Mouse (Mus musculus): ENCODE results near the gene Clec4a3. TPM values are rescaled to one million over a fixed set of nuclear protein-coding genes. Genes with fewer than 3 reads are reported as not detected.

The Clec4a3 gene
- 2.6 and 3.5 TPM in 2 replicates for polyA plus RNA-seq (2015; fragmentation: Nextera tagmentation; extraction: Ambion mirVana)

DNA sequence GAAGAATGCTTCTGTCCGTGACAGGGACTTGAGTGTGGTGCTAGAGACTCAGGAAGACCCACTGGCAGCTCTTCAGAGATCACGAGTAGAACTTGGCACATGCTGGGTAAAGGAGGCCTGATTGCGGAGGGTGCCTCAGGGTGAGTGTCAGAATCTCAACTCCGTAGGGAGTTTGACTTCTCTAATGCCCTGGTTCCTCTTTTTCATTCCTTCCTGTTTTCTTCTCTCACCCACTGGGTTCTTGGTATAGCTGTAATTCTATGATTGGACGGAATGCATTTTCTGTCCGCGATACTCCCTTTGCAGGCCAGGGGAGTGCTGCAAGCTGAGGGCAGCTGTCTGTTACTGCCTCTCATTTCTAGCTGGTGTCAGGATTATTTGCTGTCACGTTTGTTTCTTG lies at the start of gene Clec4a3:
Gene Clec4a3 (plus strand): TSS at position 115 of the 400 bp plus-strand sequence.
- ATAC-seq (replicated peaks; ENCODE audit: extremely low read depth, insufficient read depth, low FRiP score) = no peak
- 73% methylated on average over 8 of the region's 8 CpGs for WGBS

DNA sequence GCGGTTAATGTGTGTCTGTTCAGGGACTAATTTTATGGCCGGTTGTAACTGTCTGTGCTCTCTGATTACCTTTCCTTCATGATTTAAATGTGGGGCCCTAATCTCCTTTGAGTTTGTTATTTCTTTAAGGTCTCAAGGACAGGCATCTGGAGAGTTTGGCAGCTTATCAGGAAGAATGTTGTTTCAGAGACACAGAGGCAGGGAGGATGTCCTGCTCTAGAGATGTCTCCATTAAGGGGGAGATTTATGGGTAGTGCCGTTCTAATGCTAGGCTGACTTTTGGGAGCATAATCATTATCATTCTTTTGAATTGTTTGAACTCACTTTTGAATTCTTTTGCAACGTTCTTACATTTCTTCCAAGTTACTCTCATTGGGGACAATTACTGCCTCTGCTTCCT lies 32.4 kb upstream of the Clec4a3 start:
- ATAC-seq (replicated peaks; ENCODE audit: extremely low read depth, insufficient read depth, low FRiP score) = no peak
- Histone ChIP-seq H3K4me2 (ENCODE audit: low read depth, low read length) (no peak overlapping the region), H3K4me1 (ENCODE audit: control insufficient read depth, insufficient read depth, low read length) (no peaks in the 10 kb centered on the region), H3K9ac (ENCODE audit: low read length) (no peak overlapping the region), H3K4me3 (ENCODE audit: low read length) (no peak overlapping the region), H3K9me3 (replicated peaks; ENCODE audit: control insufficient read depth, low read length) (no peaks in the 10 kb centered on the region), H3K36me3 (ENCODE audit: control insufficient read depth, insufficient read depth) (no peaks in the 10 kb centered on the region), H3K27ac (ENCODE audit: low read length) (no peak overlapping the region), H3K27me3 (ENCODE audit: control insufficient read depth, insufficient read depth, low read length) (no peaks in the 10 kb centered on the region)
- WGBS = 38% methylated on average over 4 of the region's 4 CpGs

More for the DNA sequence above, at the start of gene Clec4a3:
- Histone ChIP-seq H3K4me3 (ENCODE audit: low read length) (no peak within 1 kb of the TSS), H3K27me3 (ENCODE audit: control insufficient read depth, insufficient read depth, low read length) (no peaks in the 10 kb centered on the region), H3K9me3 (replicated peaks; ENCODE audit: control insufficient read depth, low read length) (no peaks in the 10 kb centered on the region; the same call in 1 of the 2 replicates), H3K27ac (ENCODE audit: low read length) (no peak within 1 kb of the TSS), H3K9ac (ENCODE audit: low read length) (no peak within 1 kb of the TSS), H3K36me3 (ENCODE audit: control insufficient read depth, insufficient read depth) (no peaks in the 10 kb centered on the region), H3K4me1 (ENCODE audit: control insufficient read depth, insufficient read depth, low read length) (no peaks in the 10 kb centered on the region), H3K4me2 (ENCODE audit: low read depth, low read length) (no peak within 1 kb of the TSS)

DNA sequence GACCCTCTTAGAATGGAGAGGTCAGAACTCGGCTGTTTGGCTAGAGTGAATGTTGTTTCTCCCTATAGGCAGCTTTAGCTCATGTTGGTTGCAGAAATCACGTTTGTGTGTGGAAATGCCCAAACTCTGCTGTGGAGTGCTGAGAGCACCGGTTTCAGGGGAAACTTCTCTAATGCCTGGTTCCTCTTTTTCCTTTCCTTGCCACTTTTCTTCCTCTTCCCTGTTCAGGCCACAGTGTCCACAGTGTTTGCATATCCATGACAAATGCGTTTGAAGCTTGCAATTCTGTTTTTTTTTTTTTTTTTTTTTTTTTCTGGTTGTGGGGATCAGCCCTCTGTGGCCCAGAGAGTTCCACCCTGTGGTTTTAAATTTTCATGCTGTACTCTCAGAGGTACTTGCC lies 30.9 kb upstream of the Clec4a3 start, which contains the start of gene Clec4a1:
Gene Clec4a1 (plus strand): TSS at position 398 of the 400 bp plus-strand sequence.
- Histone ChIP-seq H3K4me3 (ENCODE audit: low read length) (no peak within 1 kb of the TSS), H3K36me3 (ENCODE audit: control insufficient read depth, insufficient read depth) (no peaks in the 10 kb centered on the region), H3K4me2 (ENCODE audit: low read depth, low read length) (no peak within 1 kb of the TSS), H3K27me3 (ENCODE audit: control insufficient read depth, insufficient read depth, low read length) (no peaks in the 10 kb centered on the region), H3K27ac (ENCODE audit: low read length) (no peak within 1 kb of the TSS), H3K9ac (ENCODE audit: low read length) (no peak within 1 kb of the TSS), H3K4me1 (ENCODE audit: control insufficient read depth, insufficient read depth, low read length) (no peaks in the 10 kb centered on the region), H3K9me3 (replicated peaks; ENCODE audit: control insufficient read depth, low read length) (no peaks in the 10 kb centered on the region)
- WGBS = 51% methylated on average over 4 of the region's 4 CpGs
- no peak for ATAC-seq (replicated peaks; ENCODE audit: extremely low read depth, insufficient read depth, low FRiP score)

DNA sequence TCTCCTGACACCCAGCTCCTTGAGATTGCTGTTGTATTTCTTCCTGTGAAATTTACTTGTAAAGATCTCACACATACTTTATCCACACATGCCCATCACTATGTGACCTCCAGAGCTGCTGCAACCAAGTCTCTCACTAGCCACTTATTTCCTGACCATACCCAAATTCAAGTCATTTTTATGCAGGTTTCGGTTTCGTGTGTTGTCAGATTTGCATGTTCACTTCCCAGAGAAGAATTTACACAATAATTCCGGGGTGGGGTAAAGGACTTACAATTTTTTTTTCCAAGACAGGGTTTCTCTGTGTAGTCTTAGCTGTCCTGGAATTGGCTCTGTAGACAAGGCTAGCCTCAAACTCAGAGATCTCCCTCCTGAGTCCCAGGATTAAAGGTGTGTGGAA lies 17.5 kb upstream of the Clec4a3 start:
- 79% methylated on average over 3 of the region's 3 CpGs for WGBS
- ATAC-seq (replicated peaks; ENCODE audit: extremely low read depth, insufficient read depth, low FRiP score) = no peak
- Histone ChIP-seq H3K4me3 (ENCODE audit: low read length) (no peak overlapping the region), H3K27ac (ENCODE audit: low read length) (no peak overlapping the region), H3K36me3 (ENCODE audit: control insufficient read depth, insufficient read depth) (no peaks in the 10 kb centered on the region), H3K9ac (ENCODE audit: low read length) (no peak overlapping the region), H3K4me2 (ENCODE audit: low read depth, low read length) (no peak overlapping the region), H3K27me3 (ENCODE audit: control insufficient read depth, insufficient read depth, low read length) (no peaks in the 10 kb centered on the region), H3K4me1 (ENCODE audit: control insufficient read depth, insufficient read depth, low read length) (no peaks in the 10 kb centered on the region), H3K9me3 (replicated peaks; ENCODE audit: control insufficient read depth, low read length) (no peaks in the 10 kb centered on the region)

DNA sequence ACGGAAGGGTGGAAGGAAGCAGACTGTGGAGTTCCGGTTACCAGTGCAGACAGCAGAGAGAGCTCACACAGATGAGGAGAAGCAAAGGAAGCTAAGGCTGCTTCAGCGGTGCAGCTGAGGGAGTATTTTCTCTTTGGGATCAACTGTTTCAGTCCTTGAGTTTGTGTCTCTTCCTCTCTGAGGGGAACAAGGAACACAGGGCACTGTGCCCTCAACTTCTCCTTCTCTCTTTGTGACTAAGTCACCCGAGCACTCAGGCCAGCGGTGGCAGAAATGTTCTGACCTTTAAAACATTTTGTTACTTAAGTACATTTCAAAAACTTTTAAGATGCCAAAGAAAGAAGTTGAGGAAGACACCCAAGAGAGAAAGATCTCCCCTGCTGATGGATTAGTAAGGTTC lies 12.7 kb upstream of the Clec4a3 start:
- Histone ChIP-seq H3K27me3 (ENCODE audit: control insufficient read depth, insufficient read depth, low read length) (no peaks in the 10 kb centered on the region), H3K9me3 (replicated peaks; ENCODE audit: control insufficient read depth, low read length) (no peaks in the 10 kb centered on the region), H3K9ac (ENCODE audit: low read length) (no peak overlapping the region), H3K4me1 (ENCODE audit: control insufficient read depth, insufficient read depth, low read length) (no peaks in the 10 kb centered on the region), H3K4me2 (ENCODE audit: low read depth, low read length) (no peak overlapping the region), H3K27ac (ENCODE audit: low read length) (no peak overlapping the region), H3K36me3 (ENCODE audit: control insufficient read depth, insufficient read depth) (no peaks in the 10 kb centered on the region), H3K4me3 (ENCODE audit: low read length) (no peak overlapping the region)
- 75% methylated on average over 5 of the region's 5 CpGs for WGBS
- no peak for ATAC-seq (replicated peaks; ENCODE audit: extremely low read depth, insufficient read depth, low FRiP score)

DNA sequence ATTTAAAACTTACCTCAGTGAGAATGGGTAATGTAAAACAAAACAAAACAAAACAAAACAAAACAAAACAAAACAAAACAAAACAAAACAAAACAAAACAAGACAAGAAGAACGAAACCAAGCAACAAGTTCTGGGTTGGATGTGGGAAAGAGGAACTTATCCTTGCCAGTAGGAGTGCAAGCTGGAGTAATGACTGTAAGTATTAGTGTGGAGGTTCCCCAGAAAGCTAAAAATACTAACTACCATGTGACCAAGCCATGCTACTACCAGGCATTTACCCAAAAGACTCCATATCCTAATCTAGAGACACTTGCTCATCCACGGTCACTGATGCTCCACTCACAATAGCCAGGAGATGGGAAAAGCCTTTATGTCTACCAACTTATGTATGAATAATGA lies 5.6 kb upstream of the Clec4a3 start:
- Histone ChIP-seq H3K4me1 (ENCODE audit: control insufficient read depth, insufficient read depth, low read length) (no peaks in the 10 kb centered on the region), H3K4me3 (ENCODE audit: low read length) (no peak overlapping the region), H3K9ac (ENCODE audit: low read length) (no peak overlapping the region), H3K4me2 (ENCODE audit: low read depth, low read length) (no peak overlapping the region), H3K36me3 (ENCODE audit: control insufficient read depth, insufficient read depth) (no peaks in the 10 kb centered on the region), H3K27me3 (ENCODE audit: control insufficient read depth, insufficient read depth, low read length) (no peaks in the 10 kb centered on the region), H3K9me3 (replicated peaks; ENCODE audit: control insufficient read depth, low read length) (no peaks in the 10 kb centered on the region; the same call in 1 of the 2 replicates), H3K27ac (ENCODE audit: low read length) (no peak overlapping the region)
- WGBS = 81% methylated on average over 2 of the region's 2 CpGs
- ATAC-seq (replicated peaks; ENCODE audit: extremely low read depth, insufficient read depth, low FRiP score) = no peak

DNA sequence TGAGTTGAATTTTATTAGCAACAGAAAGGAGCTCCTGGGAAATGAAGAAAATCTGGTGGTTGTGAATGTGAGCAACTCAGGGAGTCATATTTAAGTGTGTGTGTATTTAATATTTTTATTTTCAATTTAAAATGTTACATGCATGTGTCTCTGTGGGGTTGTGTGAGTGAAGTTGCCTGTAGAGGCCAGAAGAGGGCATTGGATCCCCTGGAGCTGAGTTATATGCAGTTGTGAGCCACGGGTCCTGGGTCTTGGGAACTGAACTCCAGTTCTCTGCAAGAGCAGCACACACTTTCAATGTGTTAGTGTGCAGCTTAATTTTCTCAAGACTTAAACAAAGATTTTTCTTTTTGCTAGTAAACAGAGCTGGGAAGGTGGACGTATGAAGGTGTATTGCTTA lies 12.2 kb downstream of the Clec4a3 start:
- no peaks in the 10 kb centered on the region for H3K4me1 ChIP-seq (ENCODE audit: control insufficient read depth, insufficient read depth, low read length)
- H3K27me3 ChIP-seq (ENCODE audit: control insufficient read depth, insufficient read depth, low read length) = no peaks in the 10 kb centered on the region
- H3K9me3 ChIP-seq (replicated peaks; ENCODE audit: control insufficient read depth, low read length) = peaks cover 3% of the 10 kb centered on the region; the same call in 1 of the 2 replicates
- no peak overlapping the region for H3K9ac ChIP-seq (ENCODE audit: low read length)
- no peak for ATAC-seq (replicated peaks; ENCODE audit: extremely low read depth, insufficient read depth, low FRiP score)
- no peak overlapping the region for H3K4me3 ChIP-seq (ENCODE audit: low read length)
- no peak overlapping the region for H3K4me2 ChIP-seq (ENCODE audit: low read depth, low read length)
- 64% methylated on average over 2 of the region's 2 CpGs for WGBS
- no peak overlapping the region for H3K27ac ChIP-seq (ENCODE audit: low read length)
- H3K36me3 ChIP-seq (ENCODE audit: control insufficient read depth, insufficient read depth) = no peaks in the 10 kb centered on the region

DNA sequence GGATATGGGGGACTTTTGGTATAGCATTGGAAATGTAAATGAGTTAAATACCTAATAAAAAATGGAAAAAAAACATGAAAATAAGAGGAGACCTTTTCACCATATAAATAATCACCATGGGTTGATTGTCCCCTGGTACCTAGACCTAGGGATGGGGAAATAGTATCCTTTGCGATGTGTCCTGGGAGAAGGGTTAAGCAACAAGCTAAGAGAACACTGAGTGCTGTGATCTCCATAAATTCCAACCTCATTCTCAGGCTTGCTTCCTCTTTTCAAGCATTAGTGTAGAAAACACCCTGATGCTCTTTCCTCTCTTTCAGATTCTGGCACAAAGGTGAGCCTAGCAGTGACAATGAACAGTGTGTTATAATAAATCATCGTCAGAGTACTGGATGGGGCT lies 16.7 kb downstream of the Clec4a3 start:
- no peak for ATAC-seq (replicated peaks; ENCODE audit: extremely low read depth, insufficient read depth, low FRiP score)
- H3K9me3 ChIP-seq (replicated peaks; ENCODE audit: control insufficient read depth, low read length) = no peaks in the 10 kb centered on the region
- H3K27me3 ChIP-seq (ENCODE audit: control insufficient read depth, insufficient read depth, low read length) = no peaks in the 10 kb centered on the region
- H3K27ac ChIP-seq (ENCODE audit: low read length) = no peak overlapping the region
- H3K36me3 ChIP-seq (ENCODE audit: control insufficient read depth, insufficient read depth) = no peaks in the 10 kb centered on the region
- no peaks in the 10 kb centered on the region for H3K4me1 ChIP-seq (ENCODE audit: control insufficient read depth, insufficient read depth, low read length)
- 69% methylated on average over 2 of the region's 2 CpGs for WGBS
- no peak overlapping the region for H3K4me2 ChIP-seq (ENCODE audit: low read depth, low read length)
- no peak overlapping the region for H3K4me3 ChIP-seq (ENCODE audit: low read length)
- no peak overlapping the region for H3K9ac ChIP-seq (ENCODE audit: low read length)

DNA sequence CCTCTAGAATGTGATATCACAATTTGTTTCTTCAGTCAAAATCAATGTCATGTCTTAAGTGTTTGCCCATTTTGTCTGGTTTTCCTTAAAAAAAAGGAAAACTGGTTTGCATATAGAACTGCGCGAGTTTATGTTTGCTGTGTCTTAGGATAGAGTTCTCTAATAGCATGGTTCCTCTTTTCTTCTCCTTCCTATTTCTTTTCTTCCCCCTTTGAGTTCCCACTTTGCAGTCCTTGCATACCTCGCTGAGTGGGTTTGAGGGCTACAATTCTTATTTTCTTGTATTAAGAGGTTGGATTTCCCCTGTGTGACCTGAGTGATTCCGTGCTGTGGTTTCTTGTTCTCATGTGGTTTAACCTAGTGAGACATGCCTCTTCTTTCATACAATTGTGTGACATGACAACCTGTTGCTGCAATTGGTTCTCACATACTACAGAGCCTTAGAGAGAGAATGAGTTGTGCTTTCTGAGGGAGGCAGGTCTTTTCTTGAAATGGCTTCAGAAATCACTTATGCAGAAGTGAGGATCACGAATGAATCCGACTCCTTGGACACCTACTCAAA lies 37.6 kb downstream of the Clec4a3 start, which contains the start of gene Clec4a4:
Gene Clec4a4 (plus strand): TSS at position 492 of the 562 bp plus-strand sequence.
- Histone ChIP-seq H3K36me3 (ENCODE audit: control insufficient read depth, insufficient read depth) (no peaks in the 10 kb centered on the region), H3K4me1 (ENCODE audit: control insufficient read depth, insufficient read depth, low read length) (no peaks in the 10 kb centered on the region), H3K9me3 (replicated peaks; ENCODE audit: control insufficient read depth, low read length) (peaks cover 7% of the 10 kb centered on the region), H3K4me2 (ENCODE audit: low read depth, low read length) (no peak within 1 kb of the TSS), H3K27ac (ENCODE audit: low read length) (no peak within 1 kb of the TSS), H3K27me3 (ENCODE audit: control insufficient read depth, insufficient read depth, low read length) (no peaks in the 10 kb centered on the region), H3K4me3 (ENCODE audit: low read length) (no peak within 1 kb of the TSS), H3K9ac (ENCODE audit: low read length) (no peak within 1 kb of the TSS)
- no peak for ATAC-seq (replicated peaks; ENCODE audit: extremely low read depth, insufficient read depth, low FRiP score)
- WGBS = 78% methylated on average over 6 of the region's 6 CpGs
